Mouse (Mus musculus) lung, embryonic 14.5 days (tissue): ENCODE data around the gene Triap1. TPM values are rescaled to one million over a fixed set of nuclear protein-coding genes. Genes with fewer than 3 reads are reported as not detected.
"Not testable (repeated sequence)": the region's sequence is repeated elsewhere in the genome, so short reads cannot be mapped to it uniquely, and the experiment has no call there.

ENCODE experiments used
- ATAC-seq: fragments of 200-750 bp; cut with Nextera tagmentation; 2 replicates; pipeline ENCODE4 v1.8.0; 2017; ENCODE audit warnings: mild to moderate bottlenecking, moderate TSS enrichment, moderate library complexity; ENCODE audit not compliant: insufficient read depth
- DNase-seq: peaks from one replicate; pipeline ENCODE4 v3.0.0-alpha.2; 2015
- H3K27ac ChIP-seq: fragments of 300-500 bp; sonication (generic); 2 replicates; pipeline ENCODE4 v1.5.1; 2014; ENCODE audit warnings: low read depth, mild to moderate bottlenecking, moderate library complexity
- H3K27me3 ChIP-seq: fragments of 300-500 bp; sonication (generic); 2 replicates; pipeline ENCODE4 v1.6.1; 2014; ENCODE audit warnings: low read length, control low read depth; ENCODE audit not compliant: insufficient read depth
- H3K36me3 ChIP-seq: fragments of 300-500 bp; sonication (generic); 2 replicates; pipeline ENCODE4 v1.6.1; 2014; ENCODE audit warnings: control low read depth; ENCODE audit not compliant: insufficient read depth
- H3K4me1 ChIP-seq: fragments of 300-500 bp; sonication (generic); 2 replicates; pipeline ENCODE4 v1.6.1; 2014; ENCODE audit warnings: antibody characterized with exemption, control low read depth; ENCODE audit not compliant: insufficient read depth
- H3K4me2 ChIP-seq: fragments of 300-500 bp; sonication (generic); 2 replicates; pipeline ENCODE4 v1.6.1; 2014; ENCODE audit warnings: mild to moderate bottlenecking
- H3K4me3 ChIP-seq: fragments of 300-500 bp; sonication (generic); 2 replicates; pipeline ENCODE4 v1.5.1; 2014; ENCODE audit warnings: low read depth, low read length
- H3K9ac ChIP-seq: fragments of 300-500 bp; sonication (generic); 2 replicates; pipeline ENCODE4 v1.6.1; 2014
- H3K9me3 ChIP-seq: fragments of 300-500 bp; sonication (generic); 2 replicates; pipeline ENCODE4 v1.6.1; 2016; ENCODE audit warnings: low read depth, low read length, control low read depth
- CTCF ChIP-seq: IDR thresholded peaks from 2 replicates; pipeline ENCODE4 v1.5.1; 2016; ENCODE audit warnings: antibody characterized with exemption, low read depth
- WGBS: fragments of 180-500 bp; shearing (Covaris S2); extraction: QIAGEN DNeasy Blood & Tissue Kit; methylation state at CpG from one replicate; pipeline ENCODE4 v1.1.7; 2014; 5-methylcytosine and 5-hydroxymethylcytosine counted together
- polyA plus RNA-seq: library from polyadenylated mRNA; unstranded; fragments of >200 nt; fragmentation: Nextera tagmentation; extraction: Ambion mirVana; gene quantifications from 2 replicates; pipeline ENCODE4 v1.2.1, GENCODE M21; 2014

Gene Triap1
- polyA plus RNA-seq = 61.9 and 62.6 TPM in 2 replicates

DNA sequence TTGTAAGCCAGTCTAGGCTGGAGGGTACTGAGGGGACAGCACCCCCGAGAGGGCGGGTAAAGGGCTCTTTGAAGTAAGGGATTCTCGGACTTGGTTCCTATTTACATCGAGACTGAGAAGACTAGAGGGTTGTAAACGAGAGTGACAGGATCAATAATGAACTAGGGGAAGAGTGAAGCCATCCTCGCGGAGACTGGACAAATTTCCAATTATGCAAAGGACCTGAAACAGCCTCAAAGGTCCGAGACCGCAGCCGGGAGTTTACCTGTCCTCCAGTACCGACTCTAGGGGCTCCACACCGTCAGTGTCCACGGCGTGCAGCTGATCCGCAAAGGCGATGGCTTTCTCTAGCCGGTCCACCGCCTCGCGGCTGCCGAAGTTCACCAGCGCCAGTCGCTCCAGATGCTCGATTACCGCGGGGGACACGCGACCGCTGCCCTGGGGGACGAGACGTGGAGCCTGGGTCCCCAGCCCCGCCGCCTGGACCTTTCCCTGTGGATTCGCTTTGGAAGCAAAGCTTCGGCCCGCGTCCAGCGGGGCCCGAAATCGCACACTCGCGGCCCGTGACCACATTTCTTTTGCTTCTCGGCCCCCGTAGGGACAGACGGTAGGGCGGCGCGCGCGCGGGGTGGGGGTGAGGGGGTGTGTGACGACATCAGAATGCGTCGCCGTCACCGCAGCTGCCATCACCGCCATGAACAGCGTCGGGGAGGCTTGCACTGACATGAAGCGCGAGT lies at the start of gene Triap1, which contains the start of gene Gatc:
Triap1 (plus strand) TSS at position 649 of the 737 bp plus-strand sequence.
Gatc (minus strand) TSS at position 602 of the 737 bp plus-strand sequence.
- under 1% methylated on average over 62 of the region's 62 CpGs for WGBS
- Histone ChIP-seq H3K27ac (peak within 1 kb of the TSS; percentile 86), H3K36me3 (peaks cover 43% of the 10 kb centered on the region), H3K4me1 (no peaks in the 10 kb centered on the region; the same call in 1 of the 2 replicates), H3K4me2 (peak within 1 kb of the TSS; percentile 87), H3K27me3 (no peaks in the 10 kb centered on the region), H3K4me3 (peak within 1 kb of the TSS; percentile 88), H3K9ac (peak within 1 kb of the TSS; percentile 88), H3K9me3 (no peaks in the 10 kb centered on the region)
- DNase-seq = peak; percentile 94
- TF ChIP-seq CTCF = no peak
- ATAC-seq = peak; percentile 94

DNA sequence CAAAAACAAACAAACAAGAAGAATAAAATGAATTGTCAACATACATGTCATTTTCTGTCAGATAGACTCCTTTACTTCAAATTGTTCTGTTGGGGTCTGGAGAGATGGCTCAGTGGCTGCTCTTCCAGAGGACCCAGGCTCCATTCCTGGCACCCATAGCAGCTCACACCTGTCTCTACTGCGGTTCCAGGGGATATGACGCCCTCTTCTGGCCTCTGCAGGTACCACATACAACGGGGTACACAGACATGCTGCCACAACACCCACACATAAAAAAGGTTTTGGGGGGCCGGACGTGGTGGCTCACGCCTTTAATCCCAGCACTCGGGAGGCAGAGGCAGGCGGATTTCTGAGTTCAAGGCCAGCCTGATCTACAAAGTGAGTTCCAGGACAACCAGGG lies 46.9 kb upstream of the Triap1 start:
- TF ChIP-seq CTCF = peak; percentile 26
- no peaks in the 10 kb centered on the region for H3K27me3 ChIP-seq
- H3K4me3 ChIP-seq = no peak overlapping the region
- no peak for ATAC-seq
- no peak overlapping the region for H3K9ac ChIP-seq
- H3K36me3 ChIP-seq = peaks cover 74% of the 10 kb centered on the region
- no peak overlapping the region for H3K27ac ChIP-seq
- peaks cover 5% of the 10 kb centered on the region for H3K4me1 ChIP-seq
- H3K9me3 ChIP-seq = no peaks in the 10 kb centered on the region
- 91% methylated on average over 8 of the region's 8 CpGs for WGBS
- H3K4me2 ChIP-seq = no peak overlapping the region
- DNase-seq = no peak

DNA sequence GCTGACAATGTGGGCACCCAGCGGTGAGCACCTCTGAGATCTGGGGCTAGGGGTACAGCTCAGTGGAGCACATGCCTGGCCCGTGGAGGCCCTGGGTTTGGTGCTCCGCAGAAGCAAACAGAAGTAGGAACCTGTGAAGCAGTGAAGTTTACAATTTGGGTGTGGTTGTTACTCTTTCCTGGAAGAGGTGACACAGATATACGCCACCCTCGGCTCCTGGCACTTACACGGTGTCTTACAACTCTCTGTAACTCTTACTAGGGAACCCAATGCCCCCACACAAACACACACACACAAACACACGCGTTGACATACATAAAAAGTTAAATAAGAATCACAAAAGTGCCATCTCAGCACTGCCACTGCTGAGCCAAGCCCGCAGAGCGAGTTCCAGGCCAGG lies 44.7 kb upstream of the Triap1 start:
- Histone ChIP-seq H3K36me3 (peaks cover 64% of the 10 kb centered on the region), H3K4me2 (no peak overlapping the region), H3K9ac (no peak overlapping the region), H3K9me3 (no peaks in the 10 kb centered on the region), H3K4me1 (peaks cover 10% of the 10 kb centered on the region), H3K27me3 (no peaks in the 10 kb centered on the region), H3K27ac (no peak overlapping the region; the same call in 1 of the 2 replicates), H3K4me3 (no peak overlapping the region)
- no peak for ATAC-seq
- WGBS = 66% methylated on average over 10 of the region's 10 CpGs
- no peak for TF ChIP-seq CTCF
- DNase-seq = no peak

DNA sequence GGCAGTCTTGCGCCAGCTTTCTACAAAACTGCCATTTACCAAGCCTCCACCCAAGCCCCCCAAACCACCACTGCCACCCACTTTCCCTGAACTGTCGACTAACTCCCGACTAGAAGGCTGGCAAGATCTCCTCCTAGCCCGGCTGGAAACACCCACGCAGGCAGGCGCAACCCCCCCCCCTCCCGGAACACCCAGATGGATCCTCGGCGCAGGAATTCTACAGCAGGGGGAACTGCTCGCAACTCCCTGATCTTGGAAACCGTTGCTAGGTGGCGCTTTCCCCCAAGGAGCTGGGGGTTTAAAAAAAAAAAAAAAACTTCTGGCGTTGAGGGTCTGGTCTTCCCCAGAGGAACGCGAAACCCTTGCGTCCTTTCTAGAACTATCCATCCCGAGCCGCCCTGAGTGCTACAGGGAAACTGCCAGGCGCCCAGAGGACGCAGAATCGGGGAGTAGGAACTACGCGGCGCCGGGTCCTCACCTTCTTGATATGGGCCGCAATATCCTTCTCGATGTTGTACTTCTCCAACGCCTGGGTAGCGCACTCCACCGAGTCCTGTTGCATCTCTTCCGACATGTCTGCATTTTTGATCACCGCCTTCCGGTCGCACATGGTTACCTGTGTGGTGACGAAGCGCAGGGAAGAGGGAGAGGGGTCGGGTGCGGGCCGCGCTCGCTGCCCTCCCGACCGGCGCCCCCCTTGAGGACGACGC lies 40.8 kb upstream of the Triap1 start:
- Histone ChIP-seq H3K36me3 (peaks cover 43% of the 10 kb centered on the region), H3K27ac (peak overlapping the region; percentile 93), H3K4me2 (peak overlapping the region; percentile 68), H3K27me3 (no peaks in the 10 kb centered on the region), H3K4me1 (peaks cover 15% of the 10 kb centered on the region), H3K9ac (peak overlapping the region; percentile 79), H3K9me3 (no peaks in the 10 kb centered on the region), H3K4me3 (peak overlapping the region; percentile 89)
- under 1% methylated on average over 46 of the region's 46 CpGs for WGBS
- TF ChIP-seq CTCF = peak; percentile 36
- DNase-seq (peak; percentile 91), ATAC-seq (0 out of 2 replicates have a peak, but pooled peaks have one; percentile 1)

DNA sequence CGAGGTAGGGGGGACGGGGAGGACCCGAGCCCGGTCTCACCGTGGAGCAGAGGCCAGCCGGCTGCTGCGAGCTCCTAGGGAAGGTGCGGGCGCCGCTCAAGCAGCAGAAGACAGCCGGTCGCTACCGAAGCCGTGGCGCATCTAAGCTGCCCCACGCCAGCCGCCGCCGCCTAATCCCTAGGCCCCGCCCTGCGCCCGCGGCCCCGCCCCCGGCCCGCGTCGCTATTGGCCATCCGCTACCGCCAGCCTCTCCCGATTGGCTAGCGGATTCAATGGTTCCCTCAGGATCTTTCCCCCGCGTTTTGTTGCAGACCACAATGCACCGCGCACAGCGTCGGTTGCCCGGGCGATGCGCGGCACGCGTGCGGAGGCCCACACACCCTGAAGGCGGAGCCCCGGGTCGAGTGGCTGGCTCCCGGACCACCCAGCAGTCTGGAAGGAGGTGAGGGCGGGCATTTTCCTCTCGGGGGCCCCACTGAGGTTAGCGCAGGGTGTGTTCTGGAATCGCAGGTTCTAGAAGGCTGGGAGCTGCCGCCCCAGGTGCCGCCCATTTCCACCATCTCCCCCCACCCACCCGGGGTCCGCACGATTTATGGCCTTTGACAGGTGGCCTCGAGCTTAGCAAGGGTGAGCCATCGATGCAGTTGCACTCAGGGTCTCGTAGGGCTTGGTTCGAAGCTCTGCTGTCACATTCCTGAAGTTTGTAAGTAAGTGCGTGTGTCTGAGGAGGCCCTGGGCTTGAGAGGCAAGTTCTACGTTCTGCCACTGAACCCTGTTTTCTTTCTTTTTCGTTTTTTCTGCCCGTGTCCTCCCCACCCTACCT lies 40.0 kb upstream of the Triap1 start, which contains the start of gene Dynll1:
Dynll1 (minus strand) TSS at position 208 of the 823 bp plus-strand sequence.
- H3K4me2 ChIP-seq = peak within 1 kb of the TSS; percentile 83
- ATAC-seq = peak; percentile 97
- WGBS = under 1% methylated on average over 66 of the region's 66 CpGs

DNA sequence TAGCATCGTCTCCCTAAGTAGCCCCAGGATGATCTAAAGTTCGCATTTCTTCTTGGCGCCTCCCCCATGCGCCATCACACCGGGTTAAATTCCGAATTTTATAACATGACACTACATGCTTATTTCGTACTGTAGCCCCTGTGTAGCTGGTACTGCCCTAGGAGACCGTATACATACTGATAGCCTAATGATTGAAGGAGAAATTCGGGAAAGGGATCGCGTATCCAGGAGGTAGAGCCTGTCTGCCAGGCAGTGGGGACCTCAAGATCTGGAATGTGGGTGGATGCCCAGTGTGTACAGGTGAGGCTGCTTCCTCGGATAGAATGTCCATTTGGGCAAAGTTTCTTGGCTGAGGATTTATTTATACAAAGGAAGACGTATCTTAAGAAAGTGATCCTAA lies 39.4 kb upstream of the Triap1 start:
- Histone ChIP-seq H3K9me3 (no peaks in the 10 kb centered on the region), H3K4me3 (peak overlapping the region; percentile 89), H3K27ac (peak overlapping the region; percentile 81), H3K4me2 (peak overlapping the region; percentile 83), H3K4me1 (peaks cover 15% of the 10 kb centered on the region), H3K9ac (peak overlapping the region; percentile 63), H3K36me3 (peaks cover 29% of the 10 kb centered on the region), H3K27me3 (no peaks in the 10 kb centered on the region)
- TF ChIP-seq CTCF = no peak
- 13% methylated on average over 13 of the region's 13 CpGs for WGBS
- no peak for DNase-seq
- no peak for ATAC-seq

More for the DNA sequence above, 40.0 kb upstream of the Triap1 start, which contains the start of gene Dynll1:
- Histone ChIP-seq H3K27ac (peak within 1 kb of the TSS; percentile 93), H3K9ac (peak within 1 kb of the TSS; percentile 79), H3K36me3 (peaks cover 35% of the 10 kb centered on the region), H3K9me3 (no peaks in the 10 kb centered on the region), H3K27me3 (no peaks in the 10 kb centered on the region), H3K4me1 (peaks cover 15% of the 10 kb centered on the region), H3K4me3 (peak within 1 kb of the TSS; percentile 89)
- peak; percentile 24; the same call in 1 of the 2 replicates for TF ChIP-seq CTCF
- peak; percentile 100 for DNase-seq

DNA sequence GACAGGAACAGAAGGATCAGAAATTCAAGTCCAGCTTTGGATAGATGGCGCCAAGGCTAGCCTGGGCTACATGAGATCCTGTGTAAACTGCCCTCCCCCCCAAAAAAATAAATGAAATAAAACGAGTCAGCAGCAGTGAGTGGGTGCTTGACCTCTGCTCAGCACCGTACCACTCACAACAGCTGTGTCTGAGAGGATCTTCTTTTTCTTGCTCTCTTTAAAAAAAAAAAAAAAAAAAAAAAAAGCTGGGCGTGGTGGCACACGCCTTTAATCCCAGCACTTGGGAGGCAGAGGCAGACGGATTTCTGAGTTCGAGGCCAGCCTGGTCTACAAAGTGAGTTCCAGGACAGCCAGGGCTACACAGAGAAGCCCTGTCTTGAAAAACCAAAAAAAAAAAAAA lies 38.8 kb upstream of the Triap1 start:
- 66% methylated on average over 3 of the region's 7 CpGs for WGBS
- not testable (repeated sequence) for H3K27me3 ChIP-seq, H3K27ac ChIP-seq, H3K9me3 ChIP-seq, DNase-seq, H3K4me3 ChIP-seq, H3K9ac ChIP-seq, ATAC-seq
- peaks cover 23% of the 10 kb centered on the region for H3K36me3 ChIP-seq
- peaks cover 15% of the 10 kb centered on the region for H3K4me1 ChIP-seq
- peak overlapping the region; percentile 83 for H3K4me2 ChIP-seq
